Mouse (Mus musculus): ENCODE results near the gene Rps19bp1. TPM values are rescaled to one million over a fixed set of nuclear protein-coding genes. Genes with fewer than 3 reads are reported as not detected.

Rps19bp1 gene
- polyA plus RNA-seq, 1 experiment from 2014 or later: 76.9 TPM

DNA sequence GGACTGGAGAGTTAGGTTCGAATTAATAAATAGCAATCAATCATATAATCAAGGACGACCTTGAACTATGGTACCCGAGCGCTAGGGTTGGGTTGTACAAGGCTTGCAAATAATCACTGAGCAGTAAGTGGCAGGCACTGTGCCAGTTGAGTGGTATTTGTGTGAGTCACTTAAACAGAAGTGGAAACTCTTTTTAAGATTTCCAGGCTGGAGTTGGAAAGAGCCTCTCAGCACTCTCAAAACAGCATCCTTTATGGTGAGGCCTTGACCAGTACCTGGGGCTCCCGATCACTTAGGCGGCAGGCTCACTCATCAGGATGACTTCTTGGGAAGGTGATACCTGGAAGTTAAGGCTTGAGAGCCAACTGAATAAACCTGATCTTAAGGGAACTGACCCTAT is 9.9 kb downstream of the Rps19bp1 start:
- Histone ChIP-seq H3K4me1 (ENCODE audit: control insufficient read depth, insufficient read depth, low read length) (peaks cover 15% of the 10 kb centered on the region), H3K4me2 (ENCODE audit: low read depth) (peak overlapping the region; percentile 90), H3K36me3 (ENCODE audit: control insufficient read depth, insufficient read depth, low read length) (peaks cover 16% of the 10 kb centered on the region), H3K9me3 (ENCODE audit: control insufficient read depth, low read length) (no peaks in the 10 kb centered on the region), H3K27ac (ENCODE audit: low read depth, low read length) (peak overlapping the region; percentile 86), H3K27me3 (ENCODE audit: control insufficient read depth, insufficient read depth, low read length) (no peaks in the 10 kb centered on the region), H3K9ac (ENCODE audit: low read length) (peak overlapping the region; percentile 100), H3K4me3 (ENCODE audit: low read depth, low read length) (peak overlapping the region; percentile 100)
- ATAC-seq (ENCODE audit: insufficient read depth, low FRiP score, low TSS enrichment) (no peak), DNase-seq (ENCODE audit: low spot score) (no peak)
- WGBS: 55% methylated on average over 6 of the region's 6 CpGs

DNA sequence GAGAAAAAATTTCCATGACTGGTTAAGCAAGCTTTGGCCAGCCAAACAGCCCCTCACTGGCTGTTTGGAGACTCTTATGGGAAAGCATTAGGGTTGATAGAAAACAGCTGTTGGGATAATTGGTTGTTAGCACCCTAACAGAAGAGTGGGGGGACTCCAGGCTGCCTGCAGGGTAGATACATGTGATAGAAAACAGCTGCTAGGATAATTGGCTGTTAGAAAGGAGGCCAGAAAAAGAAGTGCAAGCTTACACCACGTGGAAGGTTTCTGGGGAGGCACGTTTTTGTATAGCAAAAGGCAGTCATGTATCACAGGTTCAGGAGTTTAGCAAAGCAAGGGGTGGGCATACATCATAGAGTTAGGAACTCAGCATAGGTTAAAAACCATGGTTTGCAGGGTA is 10.6 kb downstream of the Rps19bp1 start:
- 43% methylated on average over 2 of the region's 2 CpGs for WGBS
- no peaks in the 10 kb centered on the region for H3K9me3 ChIP-seq (ENCODE audit: control insufficient read depth, low read length)
- H3K36me3 ChIP-seq (ENCODE audit: control insufficient read depth, insufficient read depth, low read length): peaks cover 16% of the 10 kb centered on the region
- H3K4me2 ChIP-seq (ENCODE audit: low read depth): no peak overlapping the region
- DNase-seq (ENCODE audit: low spot score) (no peak), ATAC-seq (ENCODE audit: insufficient read depth, low FRiP score, low TSS enrichment) (no peak)
- H3K4me3 ChIP-seq (ENCODE audit: low read depth, low read length): no peak overlapping the region
- no peaks in the 10 kb centered on the region for H3K27me3 ChIP-seq (ENCODE audit: control insufficient read depth, insufficient read depth, low read length)
- H3K4me1 ChIP-seq (ENCODE audit: control insufficient read depth, insufficient read depth, low read length): peaks cover 15% of the 10 kb centered on the region
- H3K27ac ChIP-seq (ENCODE audit: low read depth, low read length): no peak overlapping the region
- no peak overlapping the region for H3K9ac ChIP-seq (ENCODE audit: low read length)

DNA sequence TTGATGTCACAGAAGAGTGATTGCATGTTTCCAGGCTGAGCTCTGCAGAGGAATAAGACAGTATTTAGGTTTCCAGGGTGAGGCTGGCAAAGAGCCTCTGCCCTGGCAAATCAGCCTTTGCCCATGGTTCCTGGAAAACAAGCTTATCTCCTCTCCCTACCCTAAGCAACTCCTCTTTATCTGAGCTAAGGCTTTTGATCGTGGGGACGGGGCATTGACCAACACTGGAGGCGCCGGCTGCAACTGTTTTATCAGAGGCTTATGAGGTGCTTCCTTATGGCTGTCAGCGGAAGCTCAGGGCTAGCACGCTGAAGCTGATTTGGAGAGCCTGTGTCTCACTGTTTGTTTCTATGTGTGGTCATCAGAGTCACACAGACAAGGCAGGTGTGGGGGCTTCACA is 13.5 kb downstream of the Rps19bp1 start:
- no peak overlapping the region for H3K4me2 ChIP-seq (ENCODE audit: low read depth)
- ATAC-seq (ENCODE audit: insufficient read depth, low FRiP score, low TSS enrichment) (no peak), DNase-seq (ENCODE audit: low spot score) (no peak)
- WGBS: 94% methylated on average over 6 of the region's 6 CpGs
- no peak overlapping the region for H3K27ac ChIP-seq (ENCODE audit: low read depth, low read length)
- no peak overlapping the region for H3K9ac ChIP-seq (ENCODE audit: low read length)
- H3K27me3 ChIP-seq (ENCODE audit: control insufficient read depth, insufficient read depth, low read length): no peaks in the 10 kb centered on the region
- H3K4me1 ChIP-seq (ENCODE audit: control insufficient read depth, insufficient read depth, low read length): 0 out of 2 replicates have a peak, but pooled peaks cover 6% of the 10 kb centered on the region
- no peaks in the 10 kb centered on the region for H3K9me3 ChIP-seq (ENCODE audit: control insufficient read depth, low read length)
- H3K36me3 ChIP-seq (ENCODE audit: control insufficient read depth, insufficient read depth, low read length): peaks cover 16% of the 10 kb centered on the region
- no peak overlapping the region for H3K4me3 ChIP-seq (ENCODE audit: low read depth, low read length)

DNA sequence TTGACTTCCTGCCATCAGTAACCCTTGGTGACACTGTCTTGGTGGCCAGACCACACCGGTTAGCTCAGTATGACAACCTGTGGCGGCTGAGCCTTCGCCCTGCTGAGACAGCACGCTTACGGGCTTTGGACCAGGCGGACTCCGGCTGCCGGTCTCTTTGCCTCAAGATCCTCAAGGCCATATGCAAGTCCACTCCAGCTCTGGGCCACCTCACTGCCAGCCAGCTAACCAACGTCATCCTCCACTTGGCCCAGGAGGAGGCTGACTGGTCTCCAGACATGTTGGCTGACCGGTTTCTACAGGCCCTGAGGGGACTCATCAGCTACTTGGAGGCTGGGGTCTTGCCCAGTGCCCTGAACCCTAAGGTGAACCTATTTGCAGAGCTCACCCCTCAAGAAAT is 14.4 kb downstream of the Rps19bp1 start:
- DNase-seq (ENCODE audit: low spot score) (no peak), ATAC-seq (ENCODE audit: insufficient read depth, low FRiP score, low TSS enrichment) (no peak)
- H3K4me2 ChIP-seq (ENCODE audit: low read depth): no peak overlapping the region
- H3K36me3 ChIP-seq (ENCODE audit: control insufficient read depth, insufficient read depth, low read length): peaks cover 16% of the 10 kb centered on the region
- H3K9me3 ChIP-seq (ENCODE audit: control insufficient read depth, low read length): no peaks in the 10 kb centered on the region
- H3K4me3 ChIP-seq (ENCODE audit: low read depth, low read length): no peak overlapping the region
- no peaks in the 10 kb centered on the region for H3K27me3 ChIP-seq (ENCODE audit: control insufficient read depth, insufficient read depth, low read length)
- H3K4me1 ChIP-seq (ENCODE audit: control insufficient read depth, insufficient read depth, low read length): 0 out of 2 replicates have a peak, but pooled peaks cover 6% of the 10 kb centered on the region
- 97% methylated on average over 10 of the region's 10 CpGs for WGBS
- no peak overlapping the region for H3K9ac ChIP-seq (ENCODE audit: low read length)
- H3K27ac ChIP-seq (ENCODE audit: low read depth, low read length): no peak overlapping the region

DNA sequence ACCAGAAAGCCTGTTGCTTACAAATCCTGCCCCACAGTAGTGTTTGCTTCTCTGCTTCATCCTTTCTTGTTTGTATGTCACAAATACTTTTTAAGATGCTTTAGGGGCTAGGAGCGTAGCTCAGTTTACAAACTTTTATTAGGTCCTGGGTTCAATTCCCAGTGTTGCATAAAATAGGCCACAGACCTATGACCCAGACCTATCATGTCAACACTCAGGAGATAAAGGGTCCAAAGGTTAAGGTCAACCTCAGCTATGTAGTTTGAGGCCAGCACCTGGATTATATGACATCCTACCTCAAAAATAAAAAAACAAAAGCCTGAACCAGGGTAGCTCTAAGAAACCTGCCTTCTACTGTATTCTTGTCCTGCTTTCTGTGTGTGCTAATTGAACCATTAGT is 15.5 kb downstream of the Rps19bp1 start:
- ATAC-seq (ENCODE audit: insufficient read depth, low FRiP score, low TSS enrichment): no peak
- no peak overlapping the region for H3K4me3 ChIP-seq (ENCODE audit: low read depth, low read length)
- 97% methylated on average over 1 of the region's 1 CpGs for WGBS
- no peak overlapping the region for H3K9ac ChIP-seq (ENCODE audit: low read length)
- H3K9me3 ChIP-seq (ENCODE audit: control insufficient read depth, low read length): no peaks in the 10 kb centered on the region
- H3K36me3 ChIP-seq (ENCODE audit: control insufficient read depth, insufficient read depth, low read length): peaks cover 16% of the 10 kb centered on the region
- no peak overlapping the region for H3K4me2 ChIP-seq (ENCODE audit: low read depth)
- DNase-seq (ENCODE audit: low spot score): no peak
- no peak overlapping the region for H3K27ac ChIP-seq (ENCODE audit: low read depth, low read length)
- H3K27me3 ChIP-seq (ENCODE audit: control insufficient read depth, insufficient read depth, low read length): no peaks in the 10 kb centered on the region
- H3K4me1 ChIP-seq (ENCODE audit: control insufficient read depth, insufficient read depth, low read length): 0 out of 2 replicates have a peak, but pooled peaks cover under 1% of the 10 kb centered on the region

DNA sequence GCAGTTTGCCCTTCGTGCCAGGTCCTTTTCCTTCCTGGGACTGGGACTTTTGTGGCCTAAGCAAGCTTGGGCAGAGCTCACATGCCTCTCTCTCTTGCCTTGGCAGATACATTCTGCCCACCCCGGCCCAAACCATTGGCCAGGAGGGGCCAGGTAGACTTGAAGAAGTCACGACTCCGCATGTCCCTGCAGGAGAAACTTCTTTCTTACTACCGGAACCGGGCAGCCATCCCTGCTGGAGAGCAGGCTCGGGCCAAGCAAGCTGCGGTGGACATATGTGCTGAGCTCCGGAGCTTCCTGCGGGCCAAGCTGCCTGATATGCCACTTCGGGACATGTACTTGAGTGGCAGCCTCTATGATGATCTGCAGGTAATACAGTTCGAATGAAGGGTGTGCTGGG is 16.0 kb downstream of the Rps19bp1 start:
- no peak overlapping the region for H3K4me3 ChIP-seq (ENCODE audit: low read depth, low read length)
- no peaks in the 10 kb centered on the region for H3K4me1 ChIP-seq (ENCODE audit: control insufficient read depth, insufficient read depth, low read length)
- no peaks in the 10 kb centered on the region for H3K9me3 ChIP-seq (ENCODE audit: control insufficient read depth, low read length)
- no peak overlapping the region for H3K9ac ChIP-seq (ENCODE audit: low read length)
- peaks cover 16% of the 10 kb centered on the region for H3K36me3 ChIP-seq (ENCODE audit: control insufficient read depth, insufficient read depth, low read length)
- ATAC-seq (ENCODE audit: insufficient read depth, low FRiP score, low TSS enrichment) (no peak), DNase-seq (ENCODE audit: low spot score) (no peak)
- no peak overlapping the region for H3K4me2 ChIP-seq (ENCODE audit: low read depth)
- 95% methylated on average over 12 of the region's 12 CpGs for WGBS
- H3K27me3 ChIP-seq (ENCODE audit: control insufficient read depth, insufficient read depth, low read length): no peaks in the 10 kb centered on the region
- H3K27ac ChIP-seq (ENCODE audit: low read depth, low read length): no peak overlapping the region

DNA sequence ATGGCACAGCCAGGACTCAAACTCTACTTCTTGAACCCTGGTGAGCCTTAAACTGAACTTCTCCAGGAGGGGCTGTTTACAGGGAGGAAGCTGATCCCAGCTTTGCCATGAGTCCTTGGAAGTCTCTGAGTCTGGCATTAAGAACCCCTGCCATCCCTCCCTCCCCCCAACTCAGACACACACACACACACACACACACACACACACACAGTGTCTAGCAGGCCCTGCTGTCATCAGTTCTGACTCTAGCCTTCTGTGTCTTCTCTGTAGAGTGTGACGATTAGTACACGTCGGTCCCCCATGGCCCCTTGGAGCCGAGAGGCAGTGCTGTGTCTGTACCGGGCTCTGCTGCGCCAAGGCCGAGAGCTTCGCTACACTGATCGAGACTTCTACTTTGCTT is 28.6 kb downstream of the Rps19bp1 start, which contains the start of gene AC140267.1:
TSS of gene AC140267.1 (plus strand) at position 301 of the 400 bp plus-strand sequence.
- Histone ChIP-seq H3K9ac (ENCODE audit: low read length) (peak within 1 kb of the TSS; percentile 81; the same call in 1 of the 2 replicates), H3K9me3 (ENCODE audit: control insufficient read depth, low read length) (no peaks in the 10 kb centered on the region), H3K4me3 (ENCODE audit: low read depth, low read length) (peak within 1 kb of the TSS; percentile 76), H3K27me3 (ENCODE audit: control insufficient read depth, insufficient read depth, low read length) (no peaks in the 10 kb centered on the region), H3K36me3 (ENCODE audit: control insufficient read depth, insufficient read depth, low read length) (peaks cover 2% of the 10 kb centered on the region; the same call in 1 of the 2 replicates), H3K4me2 (ENCODE audit: low read depth) (peak within 1 kb of the TSS; percentile 86), H3K4me1 (ENCODE audit: control insufficient read depth, insufficient read depth, low read length) (no peaks in the 10 kb centered on the region), H3K27ac (ENCODE audit: low read depth, low read length) (no peak within 1 kb of the TSS)
- WGBS: 95% methylated on average over 9 of the region's 9 CpGs
- DNase-seq (ENCODE audit: low spot score) (no peak), ATAC-seq (ENCODE audit: insufficient read depth, low FRiP score, low TSS enrichment) (no peak)

DNA sequence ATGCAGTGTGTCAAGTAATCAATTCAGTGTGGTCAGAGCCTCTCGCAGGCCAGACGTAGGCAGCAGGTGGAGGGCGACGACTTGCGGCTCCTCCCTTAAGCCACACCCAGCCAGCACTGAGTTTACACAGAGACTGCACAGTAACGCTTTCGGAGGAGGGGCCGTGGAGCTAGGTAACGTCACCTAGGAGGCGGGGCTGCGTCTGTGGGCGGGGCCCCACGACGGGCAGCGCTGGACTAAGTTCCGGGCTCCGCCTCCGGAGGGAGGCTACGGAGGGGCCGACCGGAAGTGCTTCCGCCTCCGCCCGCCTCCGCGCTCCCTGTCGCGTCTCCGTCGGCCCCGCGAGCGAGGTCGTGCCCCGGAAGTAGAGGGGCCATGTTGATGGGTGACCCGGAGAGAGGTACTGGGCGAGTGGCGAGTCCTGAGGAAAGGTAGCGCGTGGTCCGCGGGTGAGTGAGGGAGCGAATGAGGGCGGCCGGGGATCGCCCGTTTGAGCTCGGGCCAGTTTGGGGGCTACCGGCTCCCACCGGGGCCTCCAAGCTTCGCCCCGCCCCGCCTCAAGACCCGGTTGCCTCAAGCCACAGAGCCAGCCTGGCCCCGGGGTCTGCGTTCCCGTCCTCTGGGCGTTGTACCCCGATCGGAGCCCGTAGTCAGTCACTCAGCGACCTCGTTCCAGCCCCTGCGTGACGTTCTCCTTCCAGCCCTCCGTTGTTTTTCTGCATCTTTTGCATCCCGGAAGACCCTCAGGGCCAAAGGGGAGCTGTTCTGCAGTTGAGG is 30.2 kb downstream of the Rps19bp1 start, which contains the start of gene Mief1:
TSS of gene Mief1 (plus strand) at position 286 of the 777 bp plus-strand sequence.
- Histone ChIP-seq H3K4me3 (ENCODE audit: low read depth, low read length) (peak within 1 kb of the TSS; percentile 76), H3K9me3 (ENCODE audit: control insufficient read depth, low read length) (no peaks in the 10 kb centered on the region), H3K4me2 (ENCODE audit: low read depth) (peak within 1 kb of the TSS; percentile 86), H3K4me1 (ENCODE audit: control insufficient read depth, insufficient read depth, low read length) (no peaks in the 10 kb centered on the region), H3K27ac (ENCODE audit: low read depth, low read length) (peak within 1 kb of the TSS; percentile 49), H3K36me3 (ENCODE audit: control insufficient read depth, insufficient read depth, low read length) (peaks cover 2% of the 10 kb centered on the region; the same call in 1 of the 2 replicates), H3K9ac (ENCODE audit: low read length) (peak within 1 kb of the TSS; percentile 81), H3K27me3 (ENCODE audit: control insufficient read depth, insufficient read depth, low read length) (no peaks in the 10 kb centered on the region)
- under 1% methylated on average over 65 of the region's 67 CpGs for WGBS
- ATAC-seq (ENCODE audit: insufficient read depth, low FRiP score, low TSS enrichment): peak; percentile 94
- DNase-seq (ENCODE audit: low spot score): peak; percentile 98

DNA sequence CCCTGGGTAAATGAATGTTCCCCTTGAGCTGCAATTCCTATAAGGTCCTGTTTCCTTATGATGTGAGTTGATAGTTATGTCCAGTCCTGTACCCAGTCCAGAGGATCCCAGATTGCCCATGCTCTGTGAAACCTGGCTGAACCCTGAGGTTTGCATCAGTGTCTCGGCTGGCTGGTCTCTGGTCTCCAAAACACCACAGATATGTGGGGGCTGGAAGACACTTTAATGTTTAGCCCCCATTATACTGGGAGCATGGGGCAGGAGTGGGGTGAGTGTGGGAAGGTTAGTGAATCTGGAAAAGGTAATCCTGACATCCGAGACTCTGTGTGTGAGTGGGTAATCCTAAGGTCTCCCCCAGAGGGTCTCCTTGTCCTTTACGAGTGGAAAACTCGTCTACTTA is 31.1 kb downstream of the Rps19bp1 start:
- Histone ChIP-seq H3K4me3 (ENCODE audit: low read depth, low read length) (no peak overlapping the region), H3K9ac (ENCODE audit: low read length) (no peak overlapping the region; the same call in 1 of the 2 replicates), H3K4me1 (ENCODE audit: control insufficient read depth, insufficient read depth, low read length) (no peaks in the 10 kb centered on the region), H3K27ac (ENCODE audit: low read depth, low read length) (no peak overlapping the region; the same call in 1 of the 2 replicates), H3K36me3 (ENCODE audit: control insufficient read depth, insufficient read depth, low read length) (peaks cover under 1% of the 10 kb centered on the region; the same call in 1 of the 2 replicates), H3K4me2 (ENCODE audit: low read depth) (peak overlapping the region; percentile 86; the same call in 1 of the 2 replicates), H3K9me3 (ENCODE audit: control insufficient read depth, low read length) (no peaks in the 10 kb centered on the region), H3K27me3 (ENCODE audit: control insufficient read depth, insufficient read depth, low read length) (no peaks in the 10 kb centered on the region)
- no peak for DNase-seq (ENCODE audit: low spot score)
- ATAC-seq (ENCODE audit: insufficient read depth, low FRiP score, low TSS enrichment): 0 out of 2 replicates have a peak, but pooled peaks have one; percentile 13
- WGBS: 72% methylated on average over 4 of the region's 4 CpGs

Measured in neural tube, embryonic 11.5 days (tissue).